Mouse (Mus musculus): Measurements from ENCODE around the gene Tuba1a.

Tuba1a gene

DNA sequence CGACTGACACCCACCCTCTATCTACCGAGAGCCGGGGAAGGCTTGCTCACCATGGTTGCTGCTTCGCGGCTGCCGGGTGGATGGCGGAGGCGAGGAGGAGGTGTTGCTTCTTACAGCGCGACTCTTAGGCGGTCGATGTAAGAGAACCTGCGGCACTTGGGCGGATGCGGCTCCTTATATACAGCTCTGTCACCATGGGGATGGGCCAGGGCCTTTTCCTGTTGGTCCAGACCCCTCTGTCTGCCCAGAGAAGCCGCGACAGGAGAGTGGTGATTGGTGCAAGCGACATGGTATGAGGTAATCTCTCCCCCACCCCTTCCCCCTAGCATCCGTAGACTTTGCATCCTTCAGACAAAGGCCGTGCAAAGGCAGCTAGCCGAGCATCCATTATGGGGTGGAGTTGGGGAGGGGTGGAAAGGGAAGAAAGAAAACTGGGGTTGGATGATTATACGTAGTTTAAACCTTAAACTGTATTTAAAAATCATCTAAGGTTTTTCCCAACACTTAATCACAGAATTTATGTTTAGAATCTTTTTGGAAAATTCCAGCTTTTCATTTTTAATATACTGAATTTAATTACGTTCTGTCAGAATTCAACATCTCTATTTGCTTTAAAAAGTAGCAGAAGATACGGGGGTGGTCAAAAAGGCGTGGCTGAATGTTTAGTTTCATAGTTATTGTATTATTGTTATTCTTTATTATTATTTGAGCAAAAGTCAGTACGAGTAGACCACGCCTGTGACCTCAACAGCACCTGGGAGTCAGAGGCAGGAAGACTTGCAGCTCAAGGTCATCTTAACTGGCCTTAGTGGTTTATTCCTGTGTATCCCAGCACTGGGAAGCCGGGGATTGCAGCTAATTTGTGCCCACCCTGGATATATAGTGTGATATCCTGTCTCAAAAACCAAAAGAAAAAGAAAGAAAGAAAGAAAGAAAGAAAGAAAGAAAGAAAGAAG, at the start of gene Tuba1a, which contains the start of gene Gm49450:
TSS of gene Tuba1a (minus strand) at position 303 of the 956 bp plus-strand sequence.
TSS of gene Gm49450 (minus strand) at position 151 of the 956 bp plus-strand sequence.
- peak; percentile 96 for DNase-seq (ENCODE audit: low read depth)

DNA sequence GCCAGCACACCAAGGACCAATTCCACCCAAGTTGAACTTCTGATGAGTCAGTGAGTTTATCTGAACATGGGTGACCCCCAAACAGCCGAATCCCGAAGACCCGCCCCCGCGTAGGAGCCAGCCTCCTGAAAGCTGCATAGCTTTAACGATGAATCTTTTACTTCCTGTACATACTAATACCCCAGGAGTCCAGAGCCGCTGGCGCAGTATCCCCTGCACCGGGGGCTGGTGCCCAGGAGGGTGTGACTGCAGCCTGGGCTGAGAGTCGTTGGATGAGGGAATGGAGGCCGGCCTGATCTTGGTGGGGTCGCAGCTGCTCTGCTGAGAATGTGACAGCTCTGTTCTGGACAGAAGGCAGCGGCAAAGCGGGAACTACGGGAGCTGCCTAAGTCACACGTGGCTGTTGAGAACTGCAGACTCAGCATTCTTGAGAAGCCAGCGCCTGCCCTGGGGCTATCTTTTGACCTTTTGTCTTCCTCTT, 48.0 kb upstream of the Tuba1a start:
- DNase-seq (ENCODE audit: low read depth): no peak

DNA sequence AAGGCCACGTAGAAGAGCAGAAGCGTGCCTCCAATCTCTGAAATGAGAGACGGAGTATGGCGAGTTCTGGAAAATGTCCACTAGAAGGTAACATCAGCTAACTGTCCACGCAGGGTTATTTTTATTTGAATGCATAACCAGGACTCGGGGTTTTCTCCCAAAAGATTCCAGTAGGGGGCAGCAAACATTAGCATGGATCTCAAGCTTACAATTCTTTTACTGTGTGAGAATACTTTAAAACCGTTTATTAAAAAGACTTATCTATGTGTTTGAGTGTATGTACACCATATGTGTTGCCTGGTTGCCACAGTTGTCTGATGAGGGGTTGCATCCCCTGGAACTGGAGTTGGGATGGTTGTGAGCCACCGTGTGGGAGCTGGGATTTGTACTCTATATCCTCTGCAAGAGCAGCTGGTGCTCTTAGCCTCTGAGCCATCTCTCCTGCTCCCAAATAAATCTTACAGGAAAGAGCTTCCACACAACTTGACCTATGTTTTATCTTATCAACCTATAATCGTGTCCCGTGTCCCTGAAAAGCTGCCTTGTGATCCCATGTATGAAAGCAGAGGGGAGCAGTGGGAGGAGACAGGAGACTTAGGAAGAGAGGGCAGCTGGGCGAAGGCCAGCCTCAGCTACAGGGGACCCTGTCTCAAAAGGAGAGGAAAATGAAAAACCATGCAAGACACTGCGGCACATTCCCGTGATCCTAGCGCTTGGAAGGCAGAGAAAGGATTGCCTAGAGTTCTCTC, 47.2 kb upstream of the Tuba1a start:
- no peak for DNase-seq (ENCODE audit: low read depth)

DNA sequence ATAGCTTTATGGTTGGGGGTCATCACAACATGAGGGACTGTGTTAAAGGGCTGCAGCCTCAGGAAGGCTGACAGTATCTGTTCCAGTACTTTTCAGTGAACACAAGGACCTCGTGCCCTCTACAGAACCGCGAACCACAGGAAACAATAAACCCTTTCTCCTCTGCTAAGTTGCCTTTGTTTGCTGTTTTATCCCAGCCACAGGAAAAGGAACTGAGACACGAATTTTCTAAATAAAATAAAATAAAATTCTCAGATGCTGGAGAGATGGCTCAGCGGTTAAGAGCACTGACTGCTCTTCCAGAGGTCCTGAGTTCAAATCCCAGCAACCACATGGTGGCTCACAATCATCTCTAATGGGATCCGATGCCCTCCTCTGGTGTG, 45.3 kb upstream of the Tuba1a start:
- no peak for DNase-seq (ENCODE audit: low read depth)

DNA sequence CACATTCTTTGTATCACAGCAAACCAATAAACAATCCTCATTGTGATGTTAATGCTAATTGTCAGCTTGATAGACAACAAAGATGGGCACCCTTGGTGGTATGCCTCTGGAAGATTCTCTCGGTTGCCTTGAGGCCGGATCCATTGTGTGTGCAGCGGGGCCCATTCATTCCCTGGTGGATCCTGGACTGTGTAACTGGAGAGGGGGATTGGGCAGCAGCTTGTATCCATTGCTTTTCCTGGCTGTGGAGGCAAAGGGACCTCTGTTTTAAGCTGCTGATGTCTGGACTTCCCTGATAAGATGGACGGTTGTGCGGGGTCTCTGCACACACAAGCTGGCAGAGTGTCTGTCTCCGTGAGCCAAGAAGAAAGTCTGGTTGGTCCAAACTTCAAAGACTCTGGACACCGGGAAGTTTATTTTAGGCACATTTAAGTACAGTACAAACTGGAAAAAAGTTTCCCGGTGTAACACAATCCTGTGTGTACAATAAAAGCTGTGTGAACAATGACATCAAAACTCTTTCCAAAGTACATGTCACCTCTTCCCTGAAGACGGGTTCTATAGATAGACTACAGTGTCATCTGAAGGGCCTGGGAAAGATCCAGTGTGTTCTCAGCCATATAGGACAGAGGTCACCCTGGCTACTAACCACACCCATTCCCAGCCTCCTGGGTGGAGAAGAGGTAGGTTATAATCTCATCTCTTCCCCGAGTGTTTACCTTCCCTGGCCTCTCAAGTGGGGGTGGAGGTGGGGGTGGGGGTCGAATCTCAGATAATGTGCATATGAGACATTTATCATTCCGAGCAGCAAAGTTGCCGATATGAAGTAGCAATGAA, 44.7 kb upstream of the Tuba1a start:
- no peak for DNase-seq (ENCODE audit: low read depth)

DNA sequence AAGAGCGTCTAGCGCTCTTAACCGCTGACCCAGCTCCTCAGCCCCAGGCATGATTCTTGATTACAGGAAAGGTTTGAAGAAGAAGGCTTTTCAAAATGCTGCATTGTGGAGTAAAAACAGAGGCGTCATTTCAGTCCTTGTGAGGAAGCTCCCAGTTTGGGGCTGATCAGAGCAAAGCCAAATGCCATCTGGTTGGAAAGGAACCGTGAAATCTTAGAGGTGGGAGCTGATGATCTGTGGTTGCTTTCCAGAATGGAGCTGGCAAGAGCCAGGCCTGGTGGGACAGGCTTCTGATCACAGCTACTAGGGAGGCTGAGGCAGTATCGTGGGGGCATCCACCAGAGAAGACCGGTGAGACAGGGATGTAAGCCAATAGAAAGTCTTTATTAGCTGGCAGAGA, 43.3 kb upstream of the Tuba1a start:
- DNase-seq (ENCODE audit: low read depth): no peak

DNA sequence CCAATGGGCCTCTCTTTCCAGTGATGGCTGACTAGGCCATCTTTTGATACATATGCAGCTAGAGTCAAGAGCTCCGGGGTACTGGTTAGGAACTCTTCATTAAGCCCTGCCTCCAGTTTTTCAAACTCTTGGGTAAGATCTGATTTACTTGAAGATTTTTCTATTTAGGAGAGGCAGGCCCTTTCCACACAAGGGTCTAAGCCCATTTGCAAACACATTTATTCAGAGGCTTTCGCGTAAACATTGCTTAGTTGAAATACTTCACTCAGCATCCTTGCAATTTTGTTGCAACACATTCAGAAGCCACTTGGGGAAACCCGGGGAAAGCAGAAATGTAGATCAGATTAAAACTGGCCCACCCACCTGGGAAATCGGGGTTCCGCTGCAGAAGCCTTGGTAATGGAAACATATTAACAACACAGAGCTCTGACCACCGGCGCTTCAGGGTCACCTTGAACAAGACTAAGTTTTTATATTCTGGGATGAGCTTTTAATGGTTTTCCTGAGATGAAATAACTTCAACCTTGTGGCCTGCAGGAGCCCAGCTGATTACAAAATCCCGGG, 41.5 kb upstream of the Tuba1a start:
- no peak for DNase-seq (ENCODE audit: low read depth)

DNA sequence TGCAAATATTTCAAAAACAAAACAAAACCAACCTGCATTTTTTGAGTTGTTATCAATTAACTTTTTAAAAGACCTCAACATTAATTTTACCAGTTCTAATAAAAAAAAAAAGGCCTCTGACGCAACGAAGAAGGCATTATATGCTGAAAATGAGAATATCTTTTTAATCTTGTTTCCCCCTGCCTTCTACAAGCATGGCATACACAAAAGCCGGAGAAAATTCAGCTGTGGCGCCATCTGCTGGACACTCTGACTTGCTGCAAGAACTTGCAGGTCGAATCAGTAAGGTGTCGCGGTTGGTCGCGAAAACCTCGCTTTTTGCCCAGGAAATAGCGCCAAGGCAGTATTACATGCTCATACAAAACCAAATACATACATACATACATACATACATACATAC, 40.4 kb upstream of the Tuba1a start:
- DNase-seq (ENCODE audit: low read depth): peak; percentile 85

DNA sequence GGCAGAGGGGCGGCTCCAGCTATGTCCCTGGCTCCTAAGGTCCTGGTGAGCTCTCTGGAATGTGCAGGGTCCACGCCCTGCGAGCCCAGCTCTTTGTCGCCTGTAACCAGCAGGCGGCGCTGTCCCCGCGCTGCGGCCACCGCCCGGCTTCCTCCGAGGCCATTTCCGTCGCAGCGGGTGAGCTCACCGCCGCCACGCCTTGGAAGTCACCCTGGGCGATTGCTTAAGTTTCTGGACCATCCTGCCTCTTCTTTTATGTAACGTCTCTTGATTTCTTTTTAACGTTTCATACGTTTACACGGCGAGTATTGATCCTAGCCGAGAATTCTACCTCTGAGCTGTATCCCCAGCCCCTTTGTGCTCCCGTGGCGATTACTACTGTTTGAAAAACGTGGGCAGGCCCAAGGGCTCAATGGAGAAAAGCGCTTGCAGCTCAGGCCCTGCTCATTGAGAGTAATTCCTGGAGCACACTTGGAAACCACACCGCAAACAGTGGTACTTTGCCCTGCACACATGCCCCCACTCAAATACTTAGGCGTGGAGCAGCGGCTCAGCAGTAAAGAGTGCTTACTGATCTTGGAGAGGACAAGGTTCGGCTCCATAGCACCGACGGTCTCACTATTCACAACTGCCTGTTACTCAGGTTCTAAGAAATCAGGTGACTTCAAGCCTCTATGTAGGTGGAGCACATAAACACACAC, 39.7 kb upstream of the Tuba1a start:
- DNase-seq (ENCODE audit: low read depth): no peak

DNA sequence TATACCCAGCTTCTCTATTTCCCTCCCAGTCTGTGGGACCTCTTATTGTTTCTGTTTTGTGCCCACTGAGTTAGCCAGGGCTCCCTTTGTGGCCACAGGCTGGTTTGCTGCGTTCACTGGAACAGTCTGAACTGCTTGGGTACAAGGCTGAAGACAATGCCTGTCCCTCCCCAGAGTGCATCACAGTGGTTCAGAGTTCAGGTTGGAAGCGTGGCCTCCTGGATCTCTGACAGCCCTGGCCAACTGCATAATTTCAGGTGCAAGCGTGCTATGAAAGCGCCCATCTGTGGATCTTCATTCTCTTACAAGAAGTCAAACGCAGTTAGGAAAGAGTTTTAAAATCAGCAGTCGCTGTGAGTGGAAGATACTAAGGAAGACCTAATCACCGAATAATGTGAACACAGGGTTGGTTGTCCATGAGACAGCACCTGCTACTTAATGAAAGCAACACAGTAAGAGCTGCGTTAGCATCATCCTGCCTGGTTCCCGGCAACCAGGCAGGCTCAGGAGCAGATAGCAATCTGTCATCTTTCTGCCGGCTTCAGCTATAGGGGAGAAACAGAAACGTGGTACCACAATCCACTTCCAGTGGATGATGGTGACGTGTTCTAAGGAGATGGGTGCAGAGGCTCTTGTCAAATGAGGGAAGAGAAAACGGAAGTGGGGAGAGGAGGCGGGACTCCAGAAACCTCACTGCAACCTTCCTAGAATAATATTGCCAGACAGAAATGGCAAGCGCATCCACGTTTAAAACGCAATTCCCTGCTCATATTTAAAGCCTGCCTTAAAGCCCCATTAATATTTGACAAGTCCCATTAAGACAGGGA, 38.8 kb upstream of the Tuba1a start:
- DNase-seq (ENCODE audit: low read depth): no peak

DNA sequence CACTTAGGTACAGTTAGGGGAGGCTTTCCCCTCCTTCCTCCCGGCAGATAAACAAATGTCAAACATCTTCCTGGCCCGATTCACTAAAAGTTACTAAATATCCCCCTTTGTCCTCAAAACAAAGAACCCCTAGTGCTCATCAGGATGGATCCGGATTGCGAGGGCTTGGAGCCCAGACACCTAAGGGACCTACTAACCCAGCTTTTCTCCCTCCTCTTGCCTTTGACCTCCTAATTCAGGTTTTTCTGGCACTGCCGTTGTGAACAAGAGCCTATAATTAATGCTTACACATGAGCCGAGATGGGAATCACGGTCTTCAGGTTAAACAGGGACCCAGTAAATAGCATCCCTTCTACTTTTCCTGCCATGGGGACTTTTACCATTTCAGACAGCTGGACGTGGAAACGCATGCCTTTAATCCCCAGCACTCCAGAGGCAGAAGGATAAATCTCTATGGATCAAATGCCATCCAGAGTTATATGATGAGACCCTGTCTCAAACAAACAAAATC, 38.1 kb upstream of the Tuba1a start:
- no peak for DNase-seq (ENCODE audit: low read depth)

DNA sequence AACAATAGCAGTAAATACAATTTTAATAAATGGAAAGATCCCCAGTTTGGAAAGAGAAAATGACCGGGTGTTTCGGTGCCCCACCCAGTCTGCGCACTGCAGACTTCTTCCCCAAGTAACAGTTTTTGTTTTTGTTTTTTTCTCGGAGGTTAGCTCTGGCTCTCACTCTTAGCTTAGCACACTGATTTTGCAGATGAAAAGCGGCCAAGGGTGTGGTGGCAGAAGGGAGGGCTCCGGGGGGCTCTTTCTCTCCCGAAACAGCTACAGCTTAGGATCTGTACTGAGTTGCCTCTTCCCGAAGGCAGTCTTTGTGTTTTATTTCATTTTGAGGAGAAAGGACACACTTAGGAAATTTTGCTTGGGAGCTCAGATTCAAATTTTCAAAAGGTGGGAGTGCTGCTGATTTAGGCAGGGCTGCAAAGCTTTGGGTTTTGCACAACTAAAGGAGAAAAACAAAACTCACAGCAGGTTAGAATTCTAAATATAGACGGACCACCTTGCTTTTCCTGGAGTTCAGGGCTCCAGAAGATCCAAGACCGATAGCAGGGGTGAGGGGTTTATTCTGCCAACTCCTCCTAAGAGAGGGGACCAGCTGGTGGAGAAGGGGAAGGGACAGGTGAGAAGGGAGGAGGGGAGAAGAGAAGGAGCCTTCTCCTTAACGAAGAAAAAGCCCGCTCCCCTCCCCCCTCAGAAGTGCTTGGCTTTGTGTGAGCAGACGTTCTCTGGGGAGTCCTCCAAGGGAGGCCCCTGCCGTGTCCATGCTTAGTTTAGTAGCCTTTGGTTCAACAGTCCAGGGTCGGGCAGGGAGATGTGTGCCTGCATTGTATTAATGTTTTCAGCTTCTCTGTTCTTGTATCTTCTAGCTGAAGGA, 37.4 kb upstream of the Tuba1a start:
- no peak for DNase-seq (ENCODE audit: low read depth)

DNA sequence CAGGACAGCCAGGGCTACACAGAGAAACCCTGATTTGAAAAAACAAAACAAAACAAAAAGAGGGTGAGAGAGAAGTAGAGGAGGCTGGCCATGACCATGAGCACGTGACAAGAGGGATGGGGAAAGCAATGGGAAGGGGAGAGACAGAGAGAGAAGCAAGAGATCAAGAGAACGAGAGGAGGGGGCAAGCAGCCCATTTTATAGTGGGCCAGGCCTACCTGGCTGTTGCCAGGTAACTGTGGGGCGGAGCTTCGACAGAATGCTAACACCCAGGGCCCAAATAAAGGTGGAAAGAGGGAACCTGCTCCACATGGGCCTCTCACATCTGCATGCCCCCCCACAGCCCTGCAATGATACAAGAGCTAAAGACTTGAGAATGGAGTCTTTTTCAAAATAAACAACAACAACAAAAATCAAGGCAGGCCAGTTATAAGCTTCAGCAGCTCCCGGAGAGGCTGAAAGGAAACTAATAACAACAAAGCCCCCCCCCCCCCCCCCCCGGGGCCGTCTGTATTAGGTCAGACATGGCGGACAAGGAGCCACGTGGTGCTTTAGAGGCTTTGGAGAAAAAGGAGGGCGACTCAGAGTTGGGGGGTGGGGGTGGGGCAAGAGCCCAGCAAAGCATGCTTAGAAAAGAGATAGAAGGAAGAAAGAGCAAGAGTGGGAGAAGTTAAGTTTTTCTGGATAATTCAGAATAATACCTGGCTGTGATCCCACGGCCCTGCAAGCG, 36.4 kb upstream of the Tuba1a start:
- no peak for DNase-seq (ENCODE audit: low read depth)

DNA sequence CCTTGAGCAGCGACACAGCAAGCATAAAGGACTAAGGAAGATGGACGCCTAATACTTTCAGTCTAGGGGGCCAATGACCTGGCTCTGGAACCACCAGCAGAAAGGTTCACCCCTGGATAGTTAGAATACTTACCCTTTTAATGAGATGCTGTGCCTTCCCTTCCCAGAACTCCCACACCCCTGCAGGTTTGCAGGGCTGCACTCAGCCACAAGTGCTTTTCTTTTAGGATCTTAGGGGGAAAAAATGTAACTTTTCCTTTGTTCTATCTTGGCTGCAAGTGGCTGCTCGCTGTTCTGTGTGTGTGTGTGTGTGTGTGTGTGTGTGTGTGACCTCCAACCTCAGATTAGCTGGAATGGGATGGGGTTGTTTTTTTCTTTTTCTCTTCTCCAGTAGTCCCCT, 35.3 kb upstream of the Tuba1a start:
- DNase-seq (ENCODE audit: low read depth): no peak

DNA sequence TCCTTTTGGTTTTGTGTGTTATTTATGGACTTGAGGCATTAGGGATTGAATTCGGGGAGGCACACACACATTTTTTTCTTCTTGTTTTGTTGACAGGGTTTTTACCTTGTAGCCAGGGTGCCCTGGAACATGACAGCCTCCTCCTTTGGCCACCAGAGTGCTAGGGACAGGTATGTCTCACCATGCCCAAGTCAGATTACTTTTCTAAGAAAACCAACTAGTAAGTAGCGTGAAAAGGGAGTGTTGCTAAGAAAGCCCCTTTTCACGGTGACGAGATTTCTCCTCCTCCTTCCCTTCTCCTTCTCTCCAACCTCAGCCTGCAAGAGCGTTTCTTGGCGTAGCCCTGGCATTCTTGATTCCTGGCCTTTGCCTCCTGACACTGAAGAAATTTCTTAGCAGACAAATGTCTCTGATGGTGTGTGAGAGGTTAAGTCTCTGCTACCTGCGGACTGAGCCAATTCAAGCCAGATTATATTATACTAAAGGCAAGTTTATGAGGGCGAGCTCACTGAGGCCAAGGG, 34.2 kb upstream of the Tuba1a start:
- no peak for DNase-seq (ENCODE audit: low read depth)

DNA sequence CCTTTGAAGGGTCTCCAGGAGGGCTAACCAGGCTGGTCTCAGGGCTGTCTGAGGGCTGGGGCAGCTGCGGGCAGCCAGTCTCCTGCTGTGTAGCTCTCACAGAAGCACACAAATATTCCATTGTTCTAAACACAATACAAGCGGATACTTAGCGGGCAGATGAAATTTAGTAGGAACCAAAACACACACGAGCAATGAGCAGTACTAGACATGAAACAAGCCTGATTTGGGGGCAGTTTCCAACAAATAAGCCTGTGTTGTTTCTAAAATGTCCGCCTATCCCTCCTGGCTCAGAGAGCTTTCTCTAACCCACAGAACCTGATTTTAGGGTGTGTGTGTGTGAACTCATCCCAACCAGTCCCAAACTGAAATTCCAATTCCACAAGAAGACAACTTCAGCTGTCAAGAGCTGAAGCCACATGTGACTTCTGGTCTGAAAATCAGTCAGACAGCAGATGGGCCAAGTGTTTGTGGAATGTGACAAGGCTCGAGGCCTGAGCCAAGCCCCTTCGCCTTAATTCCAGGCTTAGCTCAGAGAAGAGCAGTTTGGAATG, 33.7 kb upstream of the Tuba1a start:
- no peak for DNase-seq (ENCODE audit: low read depth)

DNA sequence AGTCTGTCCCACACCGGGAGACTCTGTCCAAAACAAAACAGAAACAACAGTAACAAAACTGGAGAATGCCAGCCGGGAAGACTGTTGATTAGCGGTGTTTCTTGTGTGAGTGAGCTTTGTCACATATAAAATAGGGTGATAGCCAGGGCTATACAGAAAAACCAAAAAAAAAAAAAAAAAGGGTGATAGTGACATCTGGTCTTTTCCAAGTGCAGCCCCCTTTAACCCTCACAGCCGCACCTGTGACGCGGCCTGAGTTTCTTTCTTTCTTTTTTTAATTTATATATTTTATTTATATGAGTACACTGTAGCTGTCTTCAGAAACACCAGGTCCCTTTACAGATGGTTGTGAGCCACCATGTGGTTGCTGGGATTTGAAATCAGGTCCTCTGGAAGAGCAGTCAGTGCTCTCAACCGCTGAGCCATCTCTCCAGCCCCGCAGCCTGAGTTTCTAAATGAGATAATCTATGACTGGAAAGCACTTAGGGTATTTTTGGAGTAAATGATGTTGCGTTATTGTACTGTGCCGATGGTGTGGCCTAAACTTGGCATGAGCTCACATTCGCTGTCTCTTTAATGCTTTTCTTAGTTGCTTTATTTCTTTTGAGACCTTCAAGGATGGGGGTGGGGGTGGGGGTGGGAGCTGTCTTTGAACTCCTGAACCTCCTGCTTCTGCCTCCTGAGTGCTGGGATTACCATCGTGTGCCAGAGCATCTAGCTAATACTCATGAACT, 32.6 kb upstream of the Tuba1a start:
- no peak for DNase-seq (ENCODE audit: low read depth)
